Mouse (Mus musculus): ENCODE results near the gene Nfib.

- TF ChIP-seq EP300 (IDR thresholded peaks at IDR 0.05; ENCODE audit: low read depth), result no peak
- no peak for TF ChIP-seq CTCF (IDR thresholded peaks at IDR 0.05; ENCODE audit: low read depth)
Measured at GRCm38 (mm10) chr4:82704841-82705794, at the start of gene Nfib.

Data from liver, embryonic 14.5 days (tissue).